Mouse (Mus musculus) thymus, adult 18-20 months (tissue): ENCODE data around the gene Rnf167.

Source experiments
- DNase-seq, 2 experiments: peaks; one replicate each; pipeline ENCODE4 v3.0.0; 2022; ENCODE audit warnings: mixed read lengths in 2 of 2

Rnf167 gene

DNA sequence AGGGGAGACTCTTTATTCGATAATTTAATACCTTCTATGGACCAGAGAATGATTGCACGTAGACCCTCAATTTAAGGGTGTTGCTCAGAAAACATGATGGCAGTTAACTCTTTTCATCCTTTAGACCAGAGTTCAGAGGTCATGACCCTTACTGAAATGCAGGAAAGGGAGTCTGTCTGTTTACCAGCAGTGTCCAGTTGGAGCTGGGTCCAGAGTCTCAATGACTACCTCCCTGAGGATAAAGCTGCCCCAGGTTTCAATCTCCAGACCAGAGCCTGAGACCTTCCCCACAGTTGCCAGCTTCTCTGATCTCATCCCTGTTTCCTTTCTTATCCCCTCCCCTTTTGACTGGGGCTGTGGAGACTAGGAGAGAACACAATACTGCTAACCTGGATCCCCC, 31.5 kb downstream of the Rnf167 start:
- DNase-seq = no peak

DNA sequence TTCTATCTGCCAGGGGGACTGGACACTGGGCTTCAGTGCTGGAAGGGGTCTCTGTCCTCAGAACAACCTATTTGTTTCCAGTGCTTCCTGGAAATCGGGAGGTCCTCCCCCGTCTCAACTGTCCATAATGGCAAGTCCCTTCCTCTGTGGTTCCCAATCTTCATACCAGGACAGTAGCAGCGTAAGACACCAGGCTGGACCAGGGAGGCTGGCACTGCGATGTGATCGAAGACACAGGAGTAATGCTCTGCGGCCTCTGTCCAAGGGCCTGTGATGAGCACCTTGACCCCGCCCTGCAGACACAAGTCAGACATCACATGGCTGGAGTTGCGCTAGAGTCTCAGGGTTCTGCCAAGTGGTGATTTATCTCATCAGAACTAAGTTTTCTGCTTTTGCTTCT, 32.3 kb downstream of the Rnf167 start:
- DNase-seq = no peak

DNA sequence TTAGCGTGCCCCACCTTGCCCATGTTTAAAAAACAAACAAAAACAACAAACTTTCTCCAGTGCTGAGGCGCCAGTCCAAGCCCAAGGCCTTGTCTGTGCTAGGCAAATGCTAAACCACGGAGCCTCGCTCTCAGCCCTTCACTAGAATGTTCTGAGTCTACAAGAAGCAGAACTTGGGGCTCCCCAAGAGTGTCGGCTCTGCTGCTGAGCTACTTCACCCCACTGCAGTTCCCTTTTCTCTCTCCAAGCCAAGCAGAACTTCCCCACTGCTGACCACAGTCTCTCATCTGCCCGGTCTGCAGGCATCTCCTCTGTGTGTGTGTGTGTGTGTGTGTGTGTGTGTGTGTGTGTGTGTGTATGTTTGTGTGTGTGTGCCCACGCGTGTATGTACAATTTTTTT, 32.9 kb downstream of the Rnf167 start:
- no peak for DNase-seq

- no peak for DNase-seq
These were observed 34.1 kb downstream of the Rnf167 start for GRCm38 (mm10) chr11:70681170-70681569.

DNA sequence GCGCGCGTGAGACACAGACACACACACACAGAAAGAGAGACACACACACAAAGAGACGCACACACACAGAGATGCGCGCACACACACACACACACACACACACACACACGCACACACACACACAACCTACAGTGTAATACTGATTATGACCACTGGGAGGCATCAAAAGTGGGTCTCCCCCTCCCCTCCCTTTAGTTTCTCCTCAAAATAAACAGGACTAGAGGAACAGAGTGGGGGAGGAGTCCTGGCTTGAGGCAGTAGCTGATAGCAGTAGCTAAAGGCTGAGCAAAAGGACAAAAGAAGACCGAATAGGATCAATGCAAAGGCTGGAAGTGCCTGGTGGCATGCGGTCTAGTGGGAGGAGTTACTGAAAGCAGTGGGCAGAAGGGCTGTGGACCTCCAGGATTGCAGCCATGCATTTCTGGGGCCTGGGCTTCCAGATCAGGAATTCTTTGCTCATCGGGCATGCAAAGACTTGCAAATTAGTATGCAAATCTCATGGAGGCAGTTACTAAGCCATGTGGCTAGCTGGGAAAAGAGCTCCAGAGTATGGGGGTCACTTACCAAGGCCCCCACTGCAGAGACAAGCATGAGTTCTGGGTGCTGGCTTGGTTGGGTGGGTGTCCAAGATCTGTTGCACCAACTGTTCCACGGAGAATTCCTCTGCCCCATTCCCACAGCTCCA, 35.0 kb downstream of the Rnf167 start:
- DNase-seq = no peak

GRCm38 (mm10) chr11:70683640-70684039, 36.6 kb downstream of the Rnf167 start:
- no peak for DNase-seq

DNA sequence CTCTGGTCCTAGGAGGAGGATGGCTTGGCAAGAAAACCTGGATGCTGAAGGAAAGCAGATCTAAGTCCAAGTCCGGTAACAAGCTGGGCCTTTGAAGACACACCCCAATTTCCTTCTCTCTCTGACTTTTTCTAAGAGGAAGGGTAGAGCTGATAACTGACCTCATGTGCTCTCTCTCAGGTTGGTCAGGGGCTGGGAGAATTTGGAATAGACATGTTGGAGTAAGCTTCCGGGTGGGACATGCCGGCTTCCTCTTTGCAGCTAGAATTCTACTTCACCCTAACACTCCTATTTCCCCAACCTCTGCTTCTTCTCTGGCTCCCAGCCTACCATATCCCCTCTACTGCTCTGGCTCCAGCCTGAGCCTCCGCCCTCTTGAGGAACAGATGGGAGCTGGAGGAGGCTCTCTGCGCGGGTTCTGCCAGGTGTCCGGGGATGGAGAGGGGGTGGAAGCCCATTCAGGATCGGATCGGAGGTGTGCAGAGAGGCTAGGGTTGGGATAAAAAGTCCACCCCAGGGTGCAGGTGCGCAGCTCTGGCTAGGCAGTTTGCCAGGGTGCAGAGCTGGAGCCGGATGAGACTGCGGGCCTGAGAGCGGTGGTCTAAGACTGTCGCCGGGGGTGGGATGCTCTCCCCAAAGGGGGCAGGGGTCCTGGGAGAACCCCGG, 40.0 kb downstream of the Rnf167 start:
- no peak for DNase-seq

DNA sequence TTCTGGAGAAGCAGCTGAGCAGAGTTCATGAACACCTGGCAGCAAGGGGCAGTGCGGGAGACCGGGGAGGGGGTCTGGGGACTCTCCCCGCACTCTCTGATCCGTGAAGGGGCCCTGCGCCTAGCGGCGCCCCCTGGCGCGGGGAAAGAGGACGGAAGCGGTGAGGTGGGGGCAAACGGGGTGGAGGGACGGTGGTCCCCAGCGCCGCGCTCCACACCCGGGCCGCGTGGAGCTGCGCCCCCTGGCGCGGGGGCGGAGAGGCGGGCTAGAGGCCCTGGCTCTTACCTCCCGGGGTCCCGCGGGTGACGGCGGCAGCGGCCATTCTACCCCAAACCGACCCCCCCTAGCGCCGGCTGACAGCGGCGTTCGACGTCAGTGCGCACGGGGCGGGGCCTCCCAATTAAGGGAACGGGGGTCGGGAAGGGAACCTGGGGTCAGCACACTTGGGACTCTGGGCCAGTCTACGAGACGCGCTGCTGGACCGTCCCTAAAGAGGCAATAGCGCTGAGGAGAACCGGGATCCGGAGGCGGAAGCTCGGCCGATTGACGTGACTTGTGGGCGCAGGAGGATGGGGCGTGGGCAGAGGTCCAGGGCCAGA, 40.7 kb downstream of the Rnf167 start, which contains the start of gene Camta2:
Gene Camta2 (minus strand): TSS at position 505 of the 599 bp plus-strand sequence.
- DNase-seq = peak; percentile 78 to 79

DNA sequence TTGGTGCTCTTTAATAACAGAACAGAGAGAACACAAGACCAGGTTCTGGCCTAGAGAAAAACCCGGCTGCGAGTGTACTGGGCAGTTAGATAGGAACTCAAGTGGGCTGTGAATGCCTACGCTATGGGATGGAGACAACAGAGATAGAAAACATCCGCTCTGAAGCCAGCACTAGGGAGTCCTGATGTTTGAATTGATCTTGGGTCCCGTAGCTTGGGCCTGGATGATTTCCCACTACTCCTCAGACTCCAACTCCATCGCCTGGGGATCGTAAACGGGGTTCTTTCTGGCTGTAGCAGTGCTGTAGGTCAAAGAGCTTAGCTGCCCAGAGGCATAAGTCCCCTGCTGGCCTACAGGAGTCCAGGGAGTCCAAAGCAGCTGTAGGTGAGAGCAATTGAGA, 41.3 kb downstream of the Rnf167 start:
- DNase-seq = no peak

- DNase-seq = no peak
These were observed 42.5 kb downstream of the Rnf167 start for GRCm38 (mm10) chr11:70689578-70689977.

DNA sequence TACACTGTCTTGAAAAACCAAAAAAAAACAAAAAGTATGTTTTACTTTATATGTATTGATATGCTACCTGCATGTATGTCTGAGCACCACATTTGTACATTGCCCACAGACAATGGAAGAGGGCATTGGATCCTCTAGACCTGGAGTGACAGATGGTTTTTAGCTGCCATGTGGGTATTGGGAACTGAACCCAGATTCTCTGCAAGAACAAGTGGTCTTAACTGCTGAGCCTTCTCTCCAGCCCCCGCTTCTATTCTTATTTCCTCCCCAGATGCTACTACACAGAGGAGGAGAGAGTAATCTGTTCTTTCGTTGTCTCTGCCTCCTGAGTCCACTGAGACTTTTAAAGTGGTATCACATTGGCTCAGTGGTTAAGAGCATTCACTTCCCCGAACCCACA, 46.5 kb downstream of the Rnf167 start:
- DNase-seq = no peak

- no peak for DNase-seq
These were observed 50.3 kb downstream of the Rnf167 start for GRCm38 (mm10) chr11:70697376-70697775.

- DNase-seq = no peak
These were observed 52.0 kb downstream of the Rnf167 start for GRCm38 (mm10) chr11:70699051-70699450.

GRCm38 (mm10) chr11:70699722-70700556, 52.9 kb downstream of the Rnf167 start, which contains the start of the genes Inca1 and Kif1c:
Gene Inca1, minus strand, starts transcription at chr11:70700155.
Gene Kif1c, plus strand, starts transcription at chr11:70700548.
- peak; percentile 89 to 91 for DNase-seq

DNA sequence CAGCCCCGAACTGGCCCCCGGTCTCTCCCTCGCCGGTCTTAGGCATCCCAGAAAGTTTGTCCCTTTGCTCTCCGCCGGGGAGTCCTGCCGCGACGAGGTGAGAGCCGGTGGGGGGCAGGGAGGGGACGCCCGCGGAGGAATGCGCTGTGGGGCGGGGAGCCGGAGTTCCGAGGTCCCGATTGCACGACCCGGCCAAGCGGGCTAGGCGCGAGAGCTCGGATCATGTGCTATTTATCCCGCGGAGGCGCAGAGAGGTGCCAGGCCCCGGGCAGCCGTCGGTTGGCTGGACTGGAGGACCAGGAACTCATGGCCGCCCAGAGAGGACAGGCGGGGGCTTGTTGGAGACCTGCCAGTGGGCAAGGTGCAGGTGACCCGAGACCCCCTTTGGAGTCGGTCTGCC, 53.6 kb downstream of the Rnf167 start:
- peak; percentile 41 to 58 for DNase-seq
